Mouse (Mus musculus) lung, adult 2 months (tissue): ENCODE data around the gene Tmem80.

Experiments used
- CTCF ChIP-seq: fragments of 200-500 bp; IDR thresholded peaks from 2 replicates; pipeline ENCODE4 v1.5.1; 2011; ENCODE audit warnings: mild to moderate bottlenecking, low read length, control low read depth; ENCODE audit not compliant: insufficient read depth
- POLR2A ChIP-seq: fragments of 200-500 bp; IDR thresholded peaks from 2 replicates; pipeline ENCODE4 v1.6.1; 2011; ENCODE audit warnings: low read depth, mild to moderate bottlenecking, control low read depth, low read length, borderline replicate concordance; ENCODE audit errors: extremely low read depth

GRCm38 (mm10) chr7:141331990-141332389, 4.5 kb downstream of the Tmem80 start:
- no peak for TF ChIP-seq POLR2A
- no peak for TF ChIP-seq CTCF
